In the genomic region with DNA sequence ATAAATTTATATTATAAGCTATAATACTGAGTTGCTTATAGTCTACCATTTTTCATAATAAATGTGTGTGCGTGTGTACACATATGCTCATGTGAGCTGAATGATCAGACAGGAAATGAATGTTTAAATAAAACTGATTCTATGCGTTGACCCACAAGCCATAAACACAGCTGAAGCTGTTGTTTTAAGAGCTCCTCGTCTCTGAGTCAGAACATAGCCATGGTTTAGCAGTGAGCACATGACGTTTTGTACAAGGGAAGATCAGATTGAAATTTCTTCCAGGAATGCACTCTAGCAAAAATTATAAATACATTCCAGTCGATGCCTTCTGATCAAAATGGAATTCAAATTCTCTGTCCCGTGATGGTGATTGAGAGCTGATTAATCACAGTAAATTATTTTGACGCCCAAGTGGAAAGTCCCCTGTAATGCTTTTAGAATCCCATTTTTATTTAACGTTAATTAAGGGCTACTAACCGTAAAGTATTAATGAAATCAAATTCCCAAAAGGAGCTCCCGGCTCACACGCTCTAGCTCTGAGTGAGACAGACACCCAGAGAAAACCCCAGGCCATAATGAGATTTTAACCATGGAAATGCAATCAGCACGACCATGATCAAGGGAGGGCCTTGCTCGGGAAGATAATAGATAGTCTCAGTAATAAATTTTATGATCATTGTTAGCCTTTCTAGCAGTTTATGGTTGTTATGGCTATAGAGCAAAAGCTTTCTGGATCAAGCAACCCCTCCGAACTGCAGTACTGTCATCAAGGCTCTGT, we compare ENCODE assay signal across 21 mouse cellular contexts.
DNase-seq lines count a peak whose midpoint lies in the region; ATAC-seq lines count a peak whose summit lies in the region.
"Had no signal": no experiment of that assay in that cellular context is flagged by ENCODE, and none has a peak within 500 bp of the region (broad histone marks: within the 10 kb centered on the region; RNA-seq: fewer than 3 reads in every experiment).

No protein-coding gene starts in this region.

- H3K9me3 ChIP-seq in kidney, embryonic 15.5 days (replicated peaks), result no peaks in the 10 kb centered on the region
- H3K9me3 ChIP-seq in hindbrain, embryonic 16.5 days (ENCODE audit: control insufficient read depth, low read length), result no peaks in the 10 kb centered on the region
- no peaks in the 10 kb centered on the region for H3K9me3 ChIP-seq in midbrain, embryonic 16.5 days (replicated peaks; ENCODE audit: control insufficient read depth, low read length, poor library complexity, severe bottlenecking)
- H3K9me3 ChIP-seq: embryonic facial prominence, embryonic 13.5 days; heart, embryonic 10.5 days; midbrain, embryonic 12.5 days had no signal

- no peak overlapping the region for H3K4me2 ChIP-seq in kidney, embryonic 15.5 days
- H3K4me2 ChIP-seq in hindbrain, embryonic 16.5 days (ENCODE audit: low read length), result no peak overlapping the region
- H3K4me2 ChIP-seq in midbrain, embryonic 16.5 days (ENCODE audit: low read length), result no peak overlapping the region
- H3K4me2 ChIP-seq: embryonic facial prominence, embryonic 13.5 days; liver, embryonic 11.5 days; midbrain, embryonic 12.5 days had no signal

- intact Hi-C loops in left cerebral cortex, postnatal 4 days (cut with DNase I), result no loop called here

- no peak overlapping the region for H3K9ac ChIP-seq in kidney, embryonic 15.5 days
- H3K9ac ChIP-seq in hindbrain, embryonic 16.5 days (ENCODE audit: low read depth, low read length), result no peak overlapping the region
- H3K9ac ChIP-seq in midbrain, embryonic 16.5 days (ENCODE audit: low read depth, low read length), result no peak overlapping the region
- H3K9ac ChIP-seq: embryonic facial prominence, embryonic 13.5 days; midbrain, embryonic 12.5 days had no signal

- no peaks in the 10 kb centered on the region for H3K27me3 ChIP-seq in kidney, embryonic 15.5 days
- H3K27me3 ChIP-seq in hindbrain, embryonic 16.5 days (replicated peaks; ENCODE audit: control insufficient read depth, insufficient read depth, low read length), result no peaks in the 10 kb centered on the region
- no peaks in the 10 kb centered on the region for H3K27me3 ChIP-seq in midbrain, embryonic 16.5 days (ENCODE audit: control insufficient read depth, insufficient read depth, low read depth, low read length)
- H3K27me3 ChIP-seq: embryonic facial prominence, embryonic 13.5 days; midbrain, embryonic 12.5 days had no signal

- 0 out of 2 replicates have a peak overlapping the region, but pooled peaks have one; percentile 13 for H3K27ac ChIP-seq in kidney, embryonic 15.5 days
- no peak overlapping the region for H3K27ac ChIP-seq in hindbrain, embryonic 16.5 days (ENCODE audit: low read depth, low read length)
- H3K27ac ChIP-seq in midbrain, embryonic 16.5 days (ENCODE audit: low read length), result peak overlapping the region; percentile 47; the same call in 1 of the 2 replicates
- H3K27ac ChIP-seq: embryonic facial prominence, embryonic 13.5 days; heart, embryonic 10.5 days had no signal

- no peaks in the 10 kb centered on the region for H3K36me3 ChIP-seq in kidney, embryonic 15.5 days
- H3K36me3 ChIP-seq in hindbrain, embryonic 16.5 days (ENCODE audit: control insufficient read depth, insufficient read depth, low read length), result no peaks in the 10 kb centered on the region
- no peaks in the 10 kb centered on the region for H3K36me3 ChIP-seq in midbrain, embryonic 16.5 days (ENCODE audit: control insufficient read depth, insufficient read depth, low read length)
- H3K36me3 ChIP-seq: embryonic facial prominence, embryonic 13.5 days; G1E; heart, embryonic 10.5 days; midbrain, embryonic 12.5 days had no signal

- H3K4me1 ChIP-seq in kidney, embryonic 15.5 days, result 0 out of 2 replicates have a peak, but pooled peaks cover 5% of the 10 kb centered on the region
- peaks cover 5% of the 10 kb centered on the region for H3K4me1 ChIP-seq in hindbrain, embryonic 16.5 days (ENCODE audit: control insufficient read depth, insufficient read depth, low read depth, low read length)
- H3K4me1 ChIP-seq in midbrain, embryonic 16.5 days (ENCODE audit: control insufficient read depth, insufficient read depth, low read length), result no peaks in the 10 kb centered on the region; the same call in none of the 2 replicates
- H3K4me1 ChIP-seq: midbrain, embryonic 12.5 days had no signal

- ATAC-seq in kidney, embryonic 15.5 days (replicated peaks; ENCODE audit: low FRiP score), result no peak
- ATAC-seq in hindbrain, embryonic 16.5 days, result peak; percentile 48; the same call in 1 of the 2 replicates
- ATAC-seq in midbrain, embryonic 16.5 days, result no peak; the same call in 1 of the 2 replicates
- ATAC-seq: forebrain, embryonic 16.5 days had no signal

- DNase-seq in kidney, adult 11 months, result no peak
- DNase-seq in Muller cell, postnatal 12 days (ENCODE audit: inconsistent ontology term), result peak; percentile 80
- no peak for DNase-seq in right cerebral cortex, postnatal 36 days (ENCODE audit: low spot score in 2 of 2)
- DNase-seq in left cerebral cortex, postnatal 4 days, result no peak
- DNase-seq in adrenal gland, postnatal 4 days (ENCODE audit: low spot score in 2 of 2), result no peak
- DNase-seq: adrenal gland, postnatal 36 days; cerebellum, adult 9-10 months; kidney, postnatal 4 days; lung, adult 18-20 months; lung, postnatal 4 days; right cerebral cortex, adult 18-20 months; thymus, adult 18-20 months had no signal

- WGBS in kidney, embryonic 15.5 days, result 49% methylated on average over 14 of the region's 14 CpGs
- 42% methylated on average over 14 of the region's 14 CpGs for WGBS in hindbrain, embryonic 16.5 days
- 32% methylated on average over 14 of the region's 14 CpGs for WGBS in midbrain, embryonic 16.5 days

- H3K4me3 ChIP-seq in kidney, embryonic 15.5 days (replicated peaks), result no peak overlapping the region
- H3K4me3 ChIP-seq in hindbrain, embryonic 16.5 days (ENCODE audit: low read length), result no peak overlapping the region
- H3K4me3 ChIP-seq in midbrain, embryonic 16.5 days (ENCODE audit: low read depth, low read length), result no peak overlapping the region
- H3K4me3 ChIP-seq: embryonic facial prominence, embryonic 13.5 days; heart, embryonic 10.5 days; midbrain, embryonic 12.5 days had no signal
